Mouse (Mus musculus) kidney, postnatal 0 days (tissue): ENCODE results near the gene Cry2. TPM values are rescaled to one million over a fixed set of nuclear protein-coding genes. Genes with fewer than 3 reads are reported as not detected.

Source experiments
- ATAC-seq: fragments of 200-750 bp; cut with Nextera tagmentation; replicated peaks from 2 replicates; pipeline ENCODE4 v1.8.0; 2017; ENCODE audit warnings: low read depth, moderate number of reproducible peaks, moderate TSS enrichment, moderate library complexity; ENCODE audit not compliant: low FRiP score
- DNase-seq: peaks from one replicate; pipeline ENCODE4 v3.0.0-alpha.2; 2016; ENCODE audit warnings: low spot score
- H3K27ac ChIP-seq: fragments of 300-500 bp; sonication (generic); 2 replicates; pipeline ENCODE4 v1.5.1; 2014; ENCODE audit warnings: mild to moderate bottlenecking
- H3K27me3 ChIP-seq: fragments of 300-500 bp; sonication (generic); 2 replicates; pipeline ENCODE4 v1.6.1; 2014; ENCODE audit warnings: low read length, mixed read lengths; ENCODE audit not compliant: insufficient read depth
- H3K36me3 ChIP-seq: fragments of 300-500 bp; sonication (generic); 2 replicates; pipeline ENCODE4 v1.6.1; 2014; ENCODE audit warnings: low read length, mixed read lengths; ENCODE audit not compliant: insufficient read depth
- H3K4me1 ChIP-seq: fragments of 300-500 bp; sonication (generic); replicated peaks from 2 replicates; pipeline ENCODE4 v1.6.1; 2014; ENCODE audit warnings: antibody characterized with exemption, low read length, mixed read lengths; ENCODE audit not compliant: insufficient read depth
- H3K4me2 ChIP-seq: fragments of 300-500 bp; sonication (generic); 2 replicates; pipeline ENCODE4 v1.6.1; 2014; ENCODE audit warnings: mild to moderate bottlenecking, low read length, moderate library complexity, mixed read lengths
- H3K4me3 ChIP-seq: fragments of 300-500 bp; sonication (generic); replicated peaks from 2 replicates; pipeline ENCODE4 v1.5.1; 2014; ENCODE audit warnings: low read depth, low read length
- H3K9ac ChIP-seq: fragments of 300-500 bp; sonication (generic); 2 replicates; pipeline ENCODE4 v1.6.1; 2014; ENCODE audit warnings: low read depth, low read length
- H3K9me3 ChIP-seq: fragments of 300-500 bp; sonication (generic); replicated peaks from 2 replicates; pipeline ENCODE4 v1.6.1; 2016; ENCODE audit warnings: low read length, inconsistent platforms, mixed read lengths
- CTCF ChIP-seq: IDR thresholded peaks from 2 replicates; pipeline ENCODE4 v1.5.1; 2016; ENCODE audit warnings: antibody characterized with exemption, low read depth, mild to moderate bottlenecking, moderate library complexity
- WGBS: fragments of 180-500 bp; shearing (Covaris S2); extraction: QIAGEN DNeasy Blood & Tissue Kit; methylation state at CpG from one replicate; pipeline ENCODE4 v1.1.7; 2014; 5-methylcytosine and 5-hydroxymethylcytosine counted together
- polyA plus RNA-seq: library from polyadenylated mRNA; unstranded; fragments of >200 nt; fragmentation: Nextera tagmentation; extraction: Ambion mirVana; gene quantifications from 2 replicates; pipeline ENCODE4 v1.2.1, GENCODE M21; 2015

Cry2 gene
- polyA plus RNA-seq, 1 experiment from 2014 or later: 10.1 TPM

GRCm38 (mm10) chr2:92447121-92447740 is 13.4 kb upstream of the Cry2 start:
- Histone ChIP-seq H3K4me2 (no peak overlapping the region), H3K27ac (no peak overlapping the region), H3K9ac (no peak overlapping the region), H3K36me3 (no peaks in the 10 kb centered on the region), H3K4me3 (no peak overlapping the region), H3K27me3 (no peaks in the 10 kb centered on the region), H3K9me3 (no peaks in the 10 kb centered on the region), H3K4me1 (no peaks in the 10 kb centered on the region)
- DNase-seq (no peak), ATAC-seq (no peak)
- WGBS: 65% methylated on average over 7 of the region's 7 CpGs
- TF ChIP-seq CTCF: peak; percentile 31; the same call in 1 of the 2 replicates

GRCm38 (mm10) chr2:92446656-92447055 is 12.8 kb upstream of the Cry2 start:
- no peak for ATAC-seq
- WGBS: 58% methylated on average over 8 of the region's 8 CpGs
- TF ChIP-seq CTCF: no peak

GRCm38 (mm10) chr2:92445890-92446289 is 12.0 kb upstream of the Cry2 start:
- no peak for TF ChIP-seq CTCF
- ATAC-seq (no peak), DNase-seq (no peak)
- no peak overlapping the region for H3K27ac ChIP-seq
- H3K4me2 ChIP-seq: no peak overlapping the region
- no peak overlapping the region for H3K9ac ChIP-seq
- WGBS: 44% methylated on average over 9 of the region's 9 CpGs
- H3K9me3 ChIP-seq: no peaks in the 10 kb centered on the region
- H3K36me3 ChIP-seq: no peaks in the 10 kb centered on the region
- no peak overlapping the region for H3K4me3 ChIP-seq
- no peaks in the 10 kb centered on the region for H3K27me3 ChIP-seq
- H3K4me1 ChIP-seq: no peaks in the 10 kb centered on the region

More at GRCm38 (mm10) chr2:92446656-92447055, 12.8 kb upstream of the Cry2 start:
- Histone ChIP-seq H3K9me3 (no peaks in the 10 kb centered on the region), H3K36me3 (no peaks in the 10 kb centered on the region), H3K4me3 (no peak overlapping the region), H3K4me1 (no peaks in the 10 kb centered on the region), H3K9ac (no peak overlapping the region), H3K27me3 (no peaks in the 10 kb centered on the region), H3K4me2 (no peak overlapping the region), H3K27ac (no peak overlapping the region)
- DNase-seq: no peak

GRCm38 (mm10) chr2:92444376-92444775 is 10.5 kb upstream of the Cry2 start:
- 69% methylated on average over 4 of the region's 4 CpGs for WGBS
- DNase-seq: no peak

GRCm38 (mm10) chr2:92443313-92443712 is 9.5 kb upstream of the Cry2 start:
- Histone ChIP-seq H3K9me3 (no peaks in the 10 kb centered on the region), H3K4me2 (no peak overlapping the region), H3K27me3 (no peaks in the 10 kb centered on the region), H3K4me1 (no peaks in the 10 kb centered on the region), H3K4me3 (no peak overlapping the region), H3K27ac (no peak overlapping the region), H3K36me3 (no peaks in the 10 kb centered on the region), H3K9ac (no peak overlapping the region)
- WGBS: 81% methylated on average over 4 of the region's 4 CpGs
- TF ChIP-seq CTCF: no peak
- DNase-seq (no peak), ATAC-seq (no peak)

More at GRCm38 (mm10) chr2:92444376-92444775, 10.5 kb upstream of the Cry2 start:
- H3K4me1 ChIP-seq: no peaks in the 10 kb centered on the region
- TF ChIP-seq CTCF: no peak
- H3K4me2 ChIP-seq: no peak overlapping the region
- no peaks in the 10 kb centered on the region for H3K27me3 ChIP-seq
- no peaks in the 10 kb centered on the region for H3K9me3 ChIP-seq
- no peaks in the 10 kb centered on the region for H3K36me3 ChIP-seq
- H3K27ac ChIP-seq: no peak overlapping the region
- no peak for ATAC-seq
- H3K4me3 ChIP-seq: no peak overlapping the region
- H3K9ac ChIP-seq: no peak overlapping the region

GRCm38 (mm10) chr2:92442419-92443001 is 8.7 kb upstream of the Cry2 start:
- Histone ChIP-seq H3K36me3 (no peaks in the 10 kb centered on the region), H3K27ac (no peak overlapping the region), H3K9ac (no peak overlapping the region), H3K9me3 (no peaks in the 10 kb centered on the region), H3K27me3 (no peaks in the 10 kb centered on the region), H3K4me2 (no peak overlapping the region), H3K4me1 (no peaks in the 10 kb centered on the region), H3K4me3 (no peak overlapping the region)
- WGBS: 71% methylated on average over 12 of the region's 12 CpGs
- ATAC-seq (no peak), DNase-seq (no peak)
- no peak for TF ChIP-seq CTCF
